Mouse (Mus musculus): ENCODE measurements at regions not wholly inside any gene's neighbourhood (a gene's known extent, or its start where the extent isn't known, plus 50 kb on each side); places are given as distances from the start of the nearest gene placed in this dataset.

- no peak overlapping the region for H3K27ac ChIP-seq (replicated peaks; ENCODE audit: low read depth, low read length)
- H3K4me3 ChIP-seq (ENCODE audit: insufficient read depth, low read depth, low read length), result no peak overlapping the region
- 0 out of 2 replicates have a peak, but pooled peaks cover 2% of the 10 kb centered on the region for H3K4me1 ChIP-seq (ENCODE audit: control insufficient read depth, insufficient read depth, insufficient read length, low read length)
Measured at GRCm38 (mm10) chr2:128392344-128392743, 198.7 kb upstream of the Spdye4c start.

- H3K4me1 ChIP-seq (ENCODE audit: control insufficient read depth, insufficient read depth, insufficient read length, low read length), result 0 out of 2 replicates have a peak, but pooled peaks cover 2% of the 10 kb centered on the region
- H3K4me3 ChIP-seq (ENCODE audit: insufficient read depth, low read depth, low read length), result no peak overlapping the region
- H3K27ac ChIP-seq (replicated peaks; ENCODE audit: low read depth, low read length), result no peak overlapping the region
Measured at GRCm38 (mm10) chr2:128393401-128393800, 197.6 kb upstream of the Spdye4c start.

- Histone ChIP-seq H3K27ac (replicated peaks; ENCODE audit: low read depth, low read length) (no peak overlapping the region), H3K4me1 (ENCODE audit: control insufficient read depth, insufficient read depth, insufficient read length, low read length) (0 out of 2 replicates have a peak, but pooled peaks cover 2% of the 10 kb centered on the region), H3K4me3 (ENCODE audit: insufficient read depth, low read depth, low read length) (no peak overlapping the region)
Measured at GRCm38 (mm10) chr2:128393921-128394320, 197.1 kb upstream of the Spdye4c start.

GRCm38 (mm10) chr2:128395308-128396007 lies 195.6 kb upstream of the Spdye4c start:
- no peak overlapping the region for H3K4me3 ChIP-seq (ENCODE audit: insufficient read depth, low read depth, low read length)
- H3K4me1 ChIP-seq (ENCODE audit: control insufficient read depth, insufficient read depth, insufficient read length, low read length), result 0 out of 2 replicates have a peak, but pooled peaks cover 2% of the 10 kb centered on the region
- no peak overlapping the region for H3K27ac ChIP-seq (replicated peaks; ENCODE audit: low read depth, low read length)

GRCm38 (mm10) chr2:128396008-128396346 lies 195.0 kb upstream of the Spdye4c start:
- Histone ChIP-seq H3K4me3 (ENCODE audit: insufficient read depth, low read depth, low read length) (no peak overlapping the region), H3K27ac (replicated peaks; ENCODE audit: low read depth, low read length) (no peak overlapping the region), H3K4me1 (ENCODE audit: control insufficient read depth, insufficient read depth, insufficient read length, low read length) (0 out of 2 replicates have a peak, but pooled peaks cover 2% of the 10 kb centered on the region)

GRCm38 (mm10) chr2:128401359-128401758 lies 189.7 kb upstream of the Spdye4c start:
- Histone ChIP-seq H3K27ac (replicated peaks; ENCODE audit: low read depth, low read length) (no peak overlapping the region), H3K4me1 (ENCODE audit: control insufficient read depth, insufficient read depth, insufficient read length, low read length) (no peaks in the 10 kb centered on the region), H3K4me3 (ENCODE audit: insufficient read depth, low read depth, low read length) (no peak overlapping the region)

- no peaks in the 10 kb centered on the region for H3K4me1 ChIP-seq (ENCODE audit: control insufficient read depth, insufficient read depth, insufficient read length, low read length)
- no peak overlapping the region for H3K27ac ChIP-seq (replicated peaks; ENCODE audit: low read depth, low read length)
- H3K4me3 ChIP-seq (ENCODE audit: insufficient read depth, low read depth, low read length), result no peak overlapping the region
Measured at GRCm38 (mm10) chr2:128403143-128403935, 187.7 kb upstream of the Spdye4c start.

- Histone ChIP-seq H3K4me3 (ENCODE audit: insufficient read depth, low read depth, low read length) (no peak overlapping the region), H3K4me1 (ENCODE audit: control insufficient read depth, insufficient read depth, insufficient read length, low read length) (no peaks in the 10 kb centered on the region)
Measured at GRCm38 (mm10) chr2:128404405-128404804, 186.6 kb upstream of the Spdye4c start.

GRCm38 (mm10) chr2:128407076-128407475 lies 183.9 kb upstream of the Spdye4c start:
- Histone ChIP-seq H3K27ac (replicated peaks; ENCODE audit: low read depth, low read length) (no peak overlapping the region), H3K4me1 (ENCODE audit: control insufficient read depth, insufficient read depth, insufficient read length, low read length) (no peaks in the 10 kb centered on the region), H3K4me3 (ENCODE audit: insufficient read depth, low read depth, low read length) (no peak overlapping the region)

More at GRCm38 (mm10) chr2:128404405-128404804, 186.6 kb upstream of the Spdye4c start:
- no peak overlapping the region for H3K27ac ChIP-seq (replicated peaks; ENCODE audit: low read depth, low read length)

- Histone ChIP-seq H3K4me1 (ENCODE audit: control insufficient read depth, insufficient read depth, insufficient read length, low read length) (no peaks in the 10 kb centered on the region), H3K27ac (replicated peaks; ENCODE audit: low read depth, low read length) (no peak overlapping the region), H3K4me3 (ENCODE audit: insufficient read depth, low read depth, low read length) (no peak overlapping the region)
Measured at GRCm38 (mm10) chr2:128408718-128409117, 182.3 kb upstream of the Spdye4c start.

GRCm38 (mm10) chr2:128412352-128412751 lies 178.7 kb upstream of the Spdye4c start:
- no peaks in the 10 kb centered on the region; the same call in 1 of the 2 replicates for H3K4me1 ChIP-seq (ENCODE audit: control insufficient read depth, insufficient read depth, insufficient read length, low read length)
- no peak overlapping the region for H3K27ac ChIP-seq (replicated peaks; ENCODE audit: low read depth, low read length)
- H3K4me3 ChIP-seq (ENCODE audit: insufficient read depth, low read depth, low read length), result no peak overlapping the region

- Histone ChIP-seq H3K4me3 (ENCODE audit: insufficient read depth, low read depth, low read length) (no peak overlapping the region), H3K4me1 (ENCODE audit: control insufficient read depth, insufficient read depth, insufficient read length, low read length) (no peaks in the 10 kb centered on the region; the same call in 1 of the 2 replicates), H3K27ac (replicated peaks; ENCODE audit: low read depth, low read length) (no peak overlapping the region)
Measured at GRCm38 (mm10) chr2:128412974-128413373, 178.0 kb upstream of the Spdye4c start.

- Histone ChIP-seq H3K27ac (replicated peaks; ENCODE audit: low read depth, low read length) (no peak overlapping the region), H3K4me3 (ENCODE audit: insufficient read depth, low read depth, low read length) (no peak overlapping the region), H3K4me1 (ENCODE audit: control insufficient read depth, insufficient read depth, insufficient read length, low read length) (no peaks in the 10 kb centered on the region; the same call in 1 of the 2 replicates)
Measured at GRCm38 (mm10) chr2:128414588-128415240, 176.3 kb upstream of the Spdye4c start.

GRCm38 (mm10) chr2:128416416-128416815 lies 174.6 kb upstream of the Spdye4c start:
- Histone ChIP-seq H3K4me1 (ENCODE audit: control insufficient read depth, insufficient read depth, insufficient read length, low read length) (no peaks in the 10 kb centered on the region; the same call in 1 of the 2 replicates), H3K4me3 (ENCODE audit: insufficient read depth, low read depth, low read length) (no peak overlapping the region)

GRCm38 (mm10) chr2:128418960-128419359 lies 172.0 kb upstream of the Spdye4c start:
- H3K4me1 ChIP-seq (ENCODE audit: control insufficient read depth, insufficient read depth, insufficient read length, low read length), result no peaks in the 10 kb centered on the region; the same call in 1 of the 2 replicates

More at GRCm38 (mm10) chr2:128416416-128416815, 174.6 kb upstream of the Spdye4c start:
- H3K27ac ChIP-seq (replicated peaks; ENCODE audit: low read depth, low read length), result no peak overlapping the region

More at GRCm38 (mm10) chr2:128418960-128419359, 172.0 kb upstream of the Spdye4c start:
- H3K27ac ChIP-seq (replicated peaks; ENCODE audit: low read depth, low read length), result no peak overlapping the region
- H3K4me3 ChIP-seq (ENCODE audit: insufficient read depth, low read depth, low read length), result no peak overlapping the region

Data from brown adipose tissue, adult 24 weeks (tissue).